Mouse (Mus musculus) lung, adult 2 months (tissue): Measurements from ENCODE around the gene Coq5. TPM values are rescaled to one million over a fixed set of nuclear protein-coding genes. Genes with fewer than 3 reads are reported as not detected.
A peak's percentile ranks its signal among the peaks of the same experiment; 100 is the strongest.

Experiments
- DNase-seq: peaks from one replicate; pipeline ENCODE4 v3.0.0; 2022
- H3K4me1 ChIP-seq: fragments of 200-500 bp; 2 replicates; pipeline ENCODE4 v1.6.1; 2011; ENCODE audit warnings: low read length; ENCODE audit not compliant: control insufficient read depth, insufficient read depth
- H3K4me3 ChIP-seq: fragments of 200-500 bp; replicated peaks from 2 replicates; pipeline ENCODE3; 2011; ENCODE audit warnings: low read depth, mild to moderate bottlenecking, control low read depth, low read length; ENCODE audit errors: extremely low read depth
- CTCF ChIP-seq: fragments of 200-500 bp; IDR thresholded peaks from 2 replicates; pipeline ENCODE4 v1.5.1; 2011; ENCODE audit warnings: mild to moderate bottlenecking, low read length, control low read depth; ENCODE audit not compliant: insufficient read depth
- POLR2A ChIP-seq: fragments of 200-500 bp; IDR thresholded peaks from 2 replicates; pipeline ENCODE4 v1.6.1; 2011; ENCODE audit warnings: low read depth, mild to moderate bottlenecking, control low read depth, low read length, borderline replicate concordance; ENCODE audit errors: extremely low read depth
- WGBS: fragments of 180-500 bp; shearing (Covaris S2); methylation state at CpG from one replicate; pipeline ENCODE4 v1.1.7; 2018; 5-methylcytosine and 5-hydroxymethylcytosine counted together
- polyA plus RNA-seq: library from polyadenylated mRNA; depleted of rRNA; stranded (reverse); fragments of >200 nt; gene quantifications from 2 replicates; pipeline ENCODE4 v1.2.3, GENCODE M21; 2012; rRNA removed

Gene Coq5
- polyA plus RNA-seq, 1 experiment, result 11.5 TPM

- peak; percentile 15 for DNase-seq
- Histone ChIP-seq H3K4me3 (peak overlapping the region; percentile 81), H3K4me1 (peaks cover 5% of the 10 kb centered on the region)
- TF ChIP-seq CTCF (no peak), POLR2A (no peak)
- WGBS, result 18% methylated on average over 11 of the region's 11 CpGs
Observed at GRCm38 (mm10) chr5:115326256-115326831, 46.9 kb downstream of the Coq5 start.

GRCm38 (mm10) chr5:115326875-115327609, 47.6 kb downstream of the Coq5 start, which contains the start of gene Srsf9:
Gene Srsf9 (plus strand): TSS chr5:115327177.
- Histone ChIP-seq H3K4me3 (peak within 1 kb of the TSS; percentile 81), H3K4me1 (peaks cover 5% of the 10 kb centered on the region)
- WGBS, result 1% methylated on average over 89 of the region's 97 CpGs
- TF ChIP-seq CTCF (no peak), POLR2A (peak; percentile 85)
- peak; percentile 94 for DNase-seq

GRCm38 (mm10) chr5:115327610-115328548, 48.4 kb downstream of the Coq5 start:
- peaks cover 5% of the 10 kb centered on the region for H3K4me1 ChIP-seq
- TF ChIP-seq CTCF, result no peak
- no peak for TF ChIP-seq POLR2A
- WGBS, result under 1% methylated on average over 55 of the region's 55 CpGs
- DNase-seq, result peak; percentile 36
- peak overlapping the region; percentile 81 for H3K4me3 ChIP-seq

GRCm38 (mm10) chr5:115330955-115331354, 51.5 kb downstream of the Coq5 start:
- H3K4me3 ChIP-seq, result no peak overlapping the region
- no peak for TF ChIP-seq POLR2A
- no peak for TF ChIP-seq CTCF
- peaks cover 5% of the 10 kb centered on the region for H3K4me1 ChIP-seq
- WGBS, result 75% methylated on average over 9 of the region's 9 CpGs
- no peak for DNase-seq

GRCm38 (mm10) chr5:115333626-115334025, 54.2 kb downstream of the Coq5 start:
- Histone ChIP-seq H3K4me1 (no peaks in the 10 kb centered on the region; the same call in 1 of the 2 replicates), H3K4me3 (no peak overlapping the region)
- WGBS, result 49% methylated on average over 3 of the region's 3 CpGs
- DNase-seq, result no peak
- TF ChIP-seq POLR2A (no peak), CTCF (no peak)

GRCm38 (mm10) chr5:115340007-115340406, 60.5 kb downstream of the Coq5 start:
- TF ChIP-seq POLR2A (no peak), CTCF (no peak)
- H3K4me3 ChIP-seq, result no peak overlapping the region
- 13% methylated on average over 7 of the region's 7 CpGs for WGBS

GRCm38 (mm10) chr5:115340577-115341313, 61.3 kb downstream of the Coq5 start, which contains the start of the genes Gatc and Triap1:
Gene Gatc (minus strand): TSS chr5:115341178.
Gene Triap1 (plus strand): TSS chr5:115341225.
- under 1% methylated on average over 62 of the region's 62 CpGs for WGBS
- Histone ChIP-seq H3K4me3 (peak within 1 kb of the TSS; percentile 89), H3K4me1 (peaks cover 4% of the 10 kb centered on the region)
- TF ChIP-seq POLR2A (peak; percentile 89; the same call in 1 of the 2 replicates), CTCF (no peak)
- peak; percentile 88 for DNase-seq

More at GRCm38 (mm10) chr5:115340007-115340406, 60.5 kb downstream of the Coq5 start:
- peaks cover 4% of the 10 kb centered on the region for H3K4me1 ChIP-seq
- DNase-seq, result no peak

GRCm38 (mm10) chr5:115341314-115342165, 62.1 kb downstream of the Coq5 start:
- 8% methylated on average over 36 of the region's 36 CpGs for WGBS

More at GRCm38 (mm10) chr5:115341314-115342165, 62.1 kb downstream of the Coq5 start:
- TF ChIP-seq CTCF, result no peak
- TF ChIP-seq POLR2A, result no peak
- Histone ChIP-seq H3K4me3 (peak overlapping the region; percentile 89), H3K4me1 (peaks cover 4% of the 10 kb centered on the region)
- no peak for DNase-seq

Other genes with a start within 250 kb of the Coq5 start
- gene Gm10401, start 181.4 kb upstream of the Coq5 start, polyA plus RNA-seq, result not detected in 2 replicates
- gene Acads, start 160.3 kb upstream of the Coq5 start, polyA plus RNA-seq, result 44.9 and 54.3 TPM in 2 replicates
- 50.0 and 52.8 TPM in 2 replicates for gene Unc119b, start 144.7 kb upstream of the Coq5 start, polyA plus RNA-seq
- gene Mlec, start 121.5 kb upstream of the Coq5 start, polyA plus RNA-seq, result 44.1 and 53.8 TPM in 2 replicates
- 3.2 and 6.9 TPM in 2 replicates for gene Cabp1, start 85.3 kb upstream of the Coq5 start, polyA plus RNA-seq
- 51.5 and 55.4 TPM in 2 replicates for gene Pop5, start 43.8 kb upstream of the Coq5 start, polyA plus RNA-seq
- 133 and 160 TPM in 2 replicates for gene Rnf10, start 6.8 kb upstream of the Coq5 start, polyA plus RNA-seq
- 314 and 332 TPM in 2 replicates for gene Dynll1, start 21.3 kb downstream of the Coq5 start, polyA plus RNA-seq
- gene Srsf9, start 47.5 kb downstream of the Coq5 start, polyA plus RNA-seq, result 46.0 and 49.0 TPM in 2 replicates
- 11.3 and 12.0 TPM in 2 replicates for gene Gatc, start 61.5 kb downstream of the Coq5 start, polyA plus RNA-seq
- gene Triap1, start 61.6 kb downstream of the Coq5 start, polyA plus RNA-seq, result 9.2 and 10.8 TPM in 2 replicates
- 2,050 and 2,118 TPM in 2 replicates for gene Cox6a1, start 69.3 kb downstream of the Coq5 start, polyA plus RNA-seq
- 0.91 and 1.9 TPM in 2 replicates for gene Msi1, start 149.9 kb downstream of the Coq5 start, polyA plus RNA-seq
- 38.0 and 46.8 TPM in 2 replicates for gene Pla2g1b, start 186.6 kb downstream of the Coq5 start, polyA plus RNA-seq
- gene Sirt4, start 205.1 kb downstream of the Coq5 start, polyA plus RNA-seq, result 36.5 and 38.3 TPM in 2 replicates
- 214 and 226 TPM in 2 replicates for gene Pxn, start 227.0 kb downstream of the Coq5 start, polyA plus RNA-seq